Mouse (Mus musculus) granulocyte monocyte progenitor cell, adult 5-6 weeks (primary cell): ENCODE results near the gene G6pc3. TPM values are rescaled to one million over a fixed set of nuclear protein-coding genes. Genes with fewer than 3 reads are reported as not detected.

Experiments used
- ATAC-seq: replicated peaks from 2 replicates; pipeline ENCODE4 v1.8.0; 2016; ENCODE audit warnings: mild to moderate bottlenecking, moderate TSS enrichment, inconsistent platforms; ENCODE audit not compliant: poor library complexity, severe bottlenecking
- total RNA-seq, 2 experiments: library from RNA; stranded (forward) in 1 of 2; stranded (reverse) in 1 of 2; fragments of 200-712, 200-1000 nt in 1 of 2; fragments of >200 nt in 1 of 2; fragmentation: Nextera tagmentation in 1 of 2; gene quantifications; 2 replicates each; pipeline ENCODE4 v1.2.3; 2014 to 2017

Gene G6pc3
- total RNA-seq, 2 experiments from 2014 or later: 61.6 to 144 TPM

GRCm38 (mm10) chr11:102216886-102217240 is 27.4 kb downstream of the G6pc3 start:
- no peak for ATAC-seq

GRCm38 (mm10) chr11:102217396-102217795 is 28.0 kb downstream of the G6pc3 start:
- no peak for ATAC-seq

GRCm38 (mm10) chr11:102217876-102218430 is 28.5 kb downstream of the G6pc3 start:
- ATAC-seq: no peak

GRCm38 (mm10) chr11:102218783-102219182 is 29.4 kb downstream of the G6pc3 start:
- ATAC-seq: peak; percentile 79

GRCm38 (mm10) chr11:102219247-102219993 is 30.0 kb downstream of the G6pc3 start:
- ATAC-seq: no peak

GRCm38 (mm10) chr11:102219994-102220346 is 30.6 kb downstream of the G6pc3 start:
- ATAC-seq: no peak

GRCm38 (mm10) chr11:102220451-102220850 is 31.0 kb downstream of the G6pc3 start:
- ATAC-seq: no peak

GRCm38 (mm10) chr11:102221243-102221953 is 32.0 kb downstream of the G6pc3 start:
- no peak for ATAC-seq

- ATAC-seq: no peak
These were observed 32.5 kb downstream of the G6pc3 start for GRCm38 (mm10) chr11:102221954-102222351.

- ATAC-seq: peak; percentile 23; the same call in 1 of the 2 replicates
These were observed 33.7 kb downstream of the G6pc3 start for GRCm38 (mm10) chr11:102223166-102223565.

- ATAC-seq: no peak
These were observed 35.3 kb downstream of the G6pc3 start for GRCm38 (mm10) chr11:102224686-102225085.

- no peak for ATAC-seq
These were observed 35.8 kb downstream of the G6pc3 start for GRCm38 (mm10) chr11:102225221-102225620.

- ATAC-seq: no peak
These were observed 36.9 kb downstream of the G6pc3 start for GRCm38 (mm10) chr11:102226067-102226978.

- ATAC-seq: no peak
These were observed 38.1 kb downstream of the G6pc3 start for GRCm38 (mm10) chr11:102227270-102228190.

GRCm38 (mm10) chr11:102228191-102228545 is 38.7 kb downstream of the G6pc3 start:
- ATAC-seq: no peak

- no peak for ATAC-seq
These were observed 39.3 kb downstream of the G6pc3 start for GRCm38 (mm10) chr11:102228646-102229268.

- 0 out of 2 replicates have a peak, but pooled peaks have one; percentile 20 for ATAC-seq
These were observed 40.0 kb downstream of the G6pc3 start for GRCm38 (mm10) chr11:102229331-102229953.

- peak; percentile 96 for ATAC-seq
These were observed 40.8 kb downstream of the G6pc3 start, which contains the start of gene Hdac5 for GRCm38 (mm10) chr11:102230006-102230741. TSS of gene Hdac5 (minus strand) at chr11:102230166.
